ENCODE assay signal across 12 mouse cellular contexts in the genomic region with DNA sequence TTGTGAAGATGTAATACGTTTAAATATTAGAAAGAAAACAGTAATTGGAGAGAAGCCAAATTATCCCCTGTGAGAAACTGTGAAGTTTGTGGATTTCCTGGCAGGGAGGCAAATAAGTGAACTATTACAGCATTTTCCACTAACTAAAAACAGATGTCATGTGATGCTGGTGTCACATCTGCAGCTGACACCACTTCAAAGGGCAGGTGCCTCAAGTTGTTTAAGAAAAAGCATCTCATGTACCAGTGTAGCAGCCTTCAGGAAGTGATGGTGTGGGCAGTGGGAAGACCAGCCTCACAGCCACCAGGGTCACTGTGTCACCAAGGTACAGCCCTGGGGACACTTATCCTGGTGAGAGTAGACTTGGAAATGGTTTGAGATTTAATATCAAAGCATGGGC.
DNase-seq lines count a peak whose midpoint lies in the region; ATAC-seq lines count a peak whose summit lies in the region.
"Had no signal": no experiment of that assay in that cellular context is flagged by ENCODE, and none has a peak within 500 bp of the region (broad histone marks: within the 10 kb centered on the region; RNA-seq: fewer than 3 reads in every experiment).

No protein-coding gene starts in this region.

- WGBS in heart, embryonic 16.5 days, result 33% methylated on average over 1 of the region's 1 CpGs

- no peaks in the 10 kb centered on the region for H3K4me1 ChIP-seq in heart, embryonic 16.5 days (ENCODE audit: control insufficient read depth, insufficient read depth, low read length)
- H3K4me1 ChIP-seq: hindbrain, embryonic 10.5 days; midbrain, embryonic 12.5 days had no signal

- intact Hi-C loops in heart, postnatal 36 days (cut with DNase I), result no loop called here

- no peak overlapping the region for H3K9ac ChIP-seq in heart, embryonic 16.5 days (ENCODE audit: low read length)
- H3K9ac ChIP-seq: liver, embryonic 14.5 days; midbrain, embryonic 12.5 days had no signal

- no peaks in the 10 kb centered on the region for H3K36me3 ChIP-seq in heart, embryonic 16.5 days (ENCODE audit: control insufficient read depth, insufficient read depth)
- H3K36me3 ChIP-seq: hindbrain, embryonic 10.5 days; midbrain, embryonic 12.5 days had no signal

- no peak overlapping the region; the same call in 1 of the 2 replicates for H3K27ac ChIP-seq in heart, embryonic 16.5 days (ENCODE audit: low read length)
- H3K27ac ChIP-seq: hindbrain, embryonic 10.5 days; liver, embryonic 14.5 days; midbrain, embryonic 12.5 days had no signal

- H3K4me3 ChIP-seq in heart, embryonic 16.5 days (ENCODE audit: low read length), result no peak overlapping the region
- H3K4me3 ChIP-seq: hindbrain, embryonic 10.5 days; midbrain, embryonic 12.5 days had no signal

- ATAC-seq in heart, embryonic 16.5 days (replicated peaks; ENCODE audit: extremely low read depth, insufficient read depth, low FRiP score), result 0 out of 2 replicates have a peak, but pooled peaks have one; percentile 37
- ATAC-seq in activated CD4-positive, CD25-positive, alpha-beta regulatory T cell, adult 4 months, result peak; percentile 97
- ATAC-seq in megakaryocyte, adult 5-6 weeks (ENCODE audit: poor library complexity, severe bottlenecking), result peak; percentile 77

- no peak for DNase-seq in heart, postnatal 36 days
- peak; percentile 83 for DNase-seq in thymus, postnatal 14 days
- DNase-seq in kidney, adult 9 months, result no peak
- no peak for DNase-seq in adipocyte (ENCODE audit: low spot score)
- DNase-seq in cerebellum, postnatal 36 days, result no peak
- DNase-seq: cerebellum, postnatal 14 days had no signal

- no peak overlapping the region for H3K4me2 ChIP-seq in heart, embryonic 16.5 days (ENCODE audit: low read depth, low read length)
- H3K4me2 ChIP-seq: midbrain, embryonic 12.5 days had no signal

- no peaks in the 10 kb centered on the region for H3K27me3 ChIP-seq in heart, embryonic 16.5 days (ENCODE audit: control insufficient read depth, insufficient read depth, low read length)
- H3K27me3 ChIP-seq: midbrain, embryonic 12.5 days had no signal

- no peaks in the 10 kb centered on the region for H3K9me3 ChIP-seq in heart, embryonic 16.5 days (replicated peaks; ENCODE audit: control insufficient read depth, low read length)
- H3K9me3 ChIP-seq: hindbrain, embryonic 10.5 days; midbrain, embryonic 12.5 days had no signal

Comparison
In these comparisons a context has a peak if more than half of its experiments do, and no peak if none do; other contexts are left out.
1. ATAC-seq: peak in every context shown above with its lines; median percentile 97 in activated CD4-positive, CD25-positive, alpha-beta regulatory T cell, adult 4 months; 77 in megakaryocyte, adult 5-6 weeks; 37 in heart, embryonic 16.5 days.